Mouse (Mus musculus) ES-CJ7 (cell line): ENCODE data around the gene Slx1b.
"Not testable (repeated sequence)": the region's sequence is repeated elsewhere in the genome, so short reads cannot be mapped to it uniquely, and the experiment has no call there.

Source experiments
- DNase-seq: peaks from one replicate; pipeline ENCODE4 v3.0.0; 2011; ENCODE audit warnings: low read depth, low spot score

Slx1b gene

DNA sequence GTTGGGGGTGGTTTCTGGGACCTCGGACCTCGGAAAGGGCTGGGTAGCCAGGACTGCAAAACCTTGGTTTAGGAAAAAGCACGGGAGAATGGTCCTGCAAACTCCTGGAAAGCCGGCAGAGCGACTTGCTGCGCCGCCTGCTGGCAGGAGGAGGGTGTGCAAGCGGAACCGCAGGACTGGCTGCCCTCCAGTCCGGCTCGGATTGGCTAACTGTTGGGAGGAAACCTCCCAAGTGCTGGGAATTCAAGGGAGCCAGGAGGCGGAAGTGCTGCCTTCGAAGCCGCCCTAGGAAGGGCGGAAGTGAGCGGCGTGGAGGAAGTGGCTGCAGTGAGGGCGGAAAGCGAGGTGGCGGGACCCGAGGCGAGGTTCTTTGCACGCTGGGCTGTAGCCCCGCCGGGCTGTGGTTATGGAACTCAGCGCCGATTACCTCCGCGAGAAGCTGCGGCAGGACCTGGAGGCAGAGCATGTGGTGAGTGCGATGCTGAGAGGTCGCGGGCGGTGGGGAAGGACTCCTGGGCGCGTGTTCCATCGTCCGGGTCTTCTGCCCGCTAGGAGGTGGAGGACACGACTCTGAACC lies at the start of gene Slx1b:
Gene Slx1b, minus strand, starts transcription at position 154 of the 577 bp plus-strand sequence.
- peak; percentile 97 for DNase-seq

DNA sequence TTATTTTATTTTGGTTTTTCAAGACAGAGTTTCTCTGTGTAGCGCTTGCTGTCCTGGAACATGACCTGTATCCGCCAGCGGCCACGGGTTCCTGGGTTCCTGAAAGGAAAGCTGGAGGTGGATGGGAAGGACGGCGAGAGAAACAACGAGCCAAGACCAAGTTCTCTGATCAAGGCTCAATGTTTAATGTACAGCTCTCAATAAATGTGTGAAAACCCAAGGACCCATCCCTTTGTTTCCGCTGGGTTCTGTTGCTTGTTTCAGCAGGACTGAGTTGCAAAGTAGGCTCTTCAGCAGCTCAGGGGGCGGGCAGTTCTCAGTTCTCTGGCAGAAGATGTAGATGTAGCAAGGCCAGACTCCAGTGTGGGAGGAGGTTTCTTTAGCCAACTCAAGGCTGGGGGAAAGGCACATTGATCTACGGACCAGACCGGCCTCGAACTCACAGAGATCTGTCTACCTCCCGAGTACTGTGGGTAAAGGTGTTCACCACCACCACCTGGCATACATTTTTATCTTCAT lies 46.4 kb upstream of the Slx1b start:
- no peak for DNase-seq

- DNase-seq, result no peak
These were observed 45.9 kb upstream of the Slx1b start for GRCm38 (mm10) chr7:126741452-126741851.

DNA sequence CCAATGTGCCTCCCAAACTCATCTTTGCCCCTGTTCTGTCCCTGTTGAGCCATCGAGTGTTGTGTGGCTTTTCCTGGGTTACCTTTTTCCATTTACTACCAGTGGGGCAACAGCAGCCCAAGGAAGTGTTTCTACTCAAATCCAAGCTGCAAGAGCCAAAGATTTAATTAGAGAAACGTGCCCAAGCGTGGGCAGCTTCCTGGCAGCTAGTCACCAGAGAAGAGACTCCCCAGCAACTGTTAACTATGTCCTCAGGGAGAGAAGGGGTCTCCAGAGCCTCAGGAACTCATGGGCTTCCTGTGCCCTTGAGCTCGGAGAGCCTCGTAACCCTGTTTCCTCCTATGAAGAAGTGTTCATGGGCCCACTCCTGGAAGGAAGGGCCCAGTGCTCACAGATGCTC lies 45.4 kb upstream of the Slx1b start:
- DNase-seq, result no peak

- no peak for DNase-seq
These were observed 44.6 kb upstream of the Slx1b start for GRCm38 (mm10) chr7:126740132-126740735.

DNA sequence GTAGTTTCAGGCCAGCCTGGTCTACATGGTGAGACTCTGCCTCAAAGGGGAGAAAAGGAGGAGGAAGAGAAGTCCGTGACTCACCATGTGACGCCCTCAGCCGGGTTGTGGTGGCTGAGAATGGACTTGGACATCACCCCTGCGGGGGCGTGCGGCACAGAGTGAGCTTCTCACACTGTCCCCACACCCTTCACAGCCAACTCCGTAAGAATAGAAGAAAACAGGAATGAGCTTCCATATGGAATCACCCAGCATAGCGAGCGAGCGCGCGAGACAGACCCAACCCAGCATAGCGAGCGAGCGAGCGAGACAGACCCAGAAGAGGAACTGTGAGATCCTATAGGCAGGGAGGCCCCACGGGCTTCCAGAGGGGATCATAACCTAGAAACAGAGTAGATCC lies 44.0 kb upstream of the Slx1b start:
- no peak for DNase-seq

- no peak for DNase-seq
These were observed 40.5 kb upstream of the Slx1b start for GRCm38 (mm10) chr7:126736122-126736521.

GRCm38 (mm10) chr7:126730256-126730789 lies 34.7 kb upstream of the Slx1b start:
- not testable (repeated sequence) for DNase-seq

DNA sequence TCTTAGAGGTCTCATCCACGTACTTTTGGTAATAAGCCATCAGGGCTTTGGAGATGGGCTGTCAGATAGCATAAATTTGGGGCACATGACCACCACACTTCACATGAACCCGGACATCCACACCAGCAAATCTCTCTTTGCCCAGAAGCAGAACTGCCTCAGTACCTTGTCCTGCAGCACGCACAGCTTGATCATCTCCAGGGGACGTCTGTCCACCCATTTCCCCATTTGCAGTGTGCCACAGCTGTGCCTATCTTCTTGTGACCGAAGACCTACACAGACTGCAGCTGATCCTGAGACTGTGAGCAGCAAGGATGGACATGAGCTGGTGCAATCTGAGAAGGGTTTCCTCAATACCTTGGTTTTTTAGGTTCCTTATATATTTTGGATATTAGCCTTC lies 30.1 kb upstream of the Slx1b start:
- no peak for DNase-seq

DNA sequence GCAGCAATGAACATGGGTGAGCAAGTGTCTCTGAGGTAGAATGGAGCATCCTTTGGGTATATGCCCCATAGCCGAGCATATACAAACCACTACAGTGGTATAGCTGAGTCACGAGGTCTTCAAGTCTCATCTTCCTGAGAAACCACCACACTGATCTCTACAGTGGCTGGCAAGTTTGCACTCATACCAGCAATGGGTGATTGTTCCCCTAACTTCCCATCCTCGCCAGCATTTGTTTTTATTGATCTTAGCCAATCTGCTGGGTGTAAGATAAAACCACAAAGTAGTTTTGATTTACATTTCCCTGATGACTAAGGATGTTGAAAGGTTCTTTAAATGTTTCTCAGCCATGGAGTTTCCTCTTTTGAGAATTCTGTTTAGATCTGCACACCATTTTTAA lies 29.5 kb upstream of the Slx1b start:
- DNase-seq, result no peak

- DNase-seq, result no peak
These were observed 26.1 kb upstream of the Slx1b start for GRCm38 (mm10) chr7:126721635-126722034.

DNA sequence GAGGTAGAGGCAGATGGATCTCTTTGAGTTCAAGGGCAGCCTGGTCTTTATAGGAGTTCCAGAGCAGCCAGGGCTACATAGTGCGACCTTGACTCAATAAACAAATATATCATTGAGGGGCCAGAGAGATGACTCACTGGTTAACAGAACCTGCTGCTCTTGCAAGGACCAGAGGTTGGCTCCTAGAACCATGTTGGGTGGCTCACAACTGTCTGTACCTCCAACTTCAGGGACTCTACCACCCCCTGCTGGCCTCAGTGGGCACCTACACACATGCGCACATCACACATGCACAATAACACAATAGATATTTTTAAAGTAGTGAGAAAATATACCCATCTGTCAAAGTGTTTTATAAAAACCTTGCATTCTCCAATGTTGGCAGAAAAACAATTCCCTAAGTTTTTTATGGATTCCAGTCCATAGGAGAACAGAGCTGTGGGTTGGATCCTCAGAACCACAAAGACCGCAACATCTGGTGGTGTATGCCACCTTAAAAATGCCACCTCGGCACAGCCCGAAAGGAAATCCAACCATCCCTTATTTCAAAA lies 23.3 kb upstream of the Slx1b start:
- DNase-seq, result peak; percentile 69

DNA sequence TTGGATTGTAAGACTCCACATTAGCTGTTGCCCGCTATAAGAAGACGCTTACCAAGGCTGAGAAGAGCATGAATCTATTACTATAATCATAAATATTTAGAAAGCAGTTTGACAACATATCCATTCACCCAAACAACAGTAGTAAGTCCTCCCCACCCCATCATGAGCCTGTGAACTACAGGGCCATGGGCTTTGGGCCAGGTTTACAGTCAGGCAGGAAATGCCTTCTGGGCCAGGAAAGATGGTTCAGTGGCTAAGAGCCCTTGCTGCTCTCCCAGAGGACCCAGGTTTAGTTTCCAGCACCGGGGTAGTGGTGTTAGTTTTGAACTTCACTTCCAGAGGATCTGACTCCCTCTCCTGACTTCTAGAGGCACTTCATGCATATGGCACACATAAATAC lies 22.0 kb upstream of the Slx1b start:
- no peak for DNase-seq

DNA sequence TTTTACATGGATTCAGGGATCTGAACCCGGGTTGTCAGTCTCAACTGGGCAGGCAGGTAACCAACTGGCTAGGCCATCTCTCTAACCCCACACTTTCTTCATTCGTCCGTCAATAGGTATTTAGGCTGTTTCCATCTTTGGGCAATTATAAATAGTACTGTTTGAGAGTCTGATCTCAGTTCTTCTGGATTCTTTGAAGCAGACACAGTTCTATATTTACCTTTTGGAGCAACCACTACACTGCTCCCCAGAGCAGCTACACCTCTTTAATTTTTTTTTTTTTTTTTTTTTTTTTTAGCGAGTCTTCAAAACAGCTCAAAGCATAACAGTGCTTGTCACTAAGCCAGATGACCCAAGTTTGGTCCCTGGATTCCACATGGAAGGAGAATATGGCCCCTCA lies 20.1 kb upstream of the Slx1b start:
- no peak for DNase-seq

- DNase-seq, result no peak
These were observed 16.3 kb upstream of the Slx1b start for GRCm38 (mm10) chr7:126711910-126712309.

DNA sequence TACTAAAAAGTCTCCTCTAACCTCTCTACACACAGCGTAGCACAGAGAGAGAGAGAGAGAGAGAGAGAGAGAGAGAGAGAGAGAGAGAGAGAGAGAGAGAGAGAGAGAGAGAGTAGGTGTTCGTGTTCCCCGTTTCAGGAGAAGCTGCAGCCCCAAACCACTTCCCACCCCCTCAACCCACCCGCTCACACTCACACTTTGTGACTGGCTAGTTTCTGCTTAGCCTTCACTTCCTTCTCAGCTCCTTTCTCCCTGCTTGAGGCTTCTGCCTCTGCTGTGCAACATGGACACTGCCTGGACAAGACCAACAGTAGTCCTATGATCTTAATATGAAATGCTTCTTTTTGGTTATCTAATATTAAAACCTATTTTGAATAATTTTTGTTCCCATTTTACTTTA lies 14.7 kb upstream of the Slx1b start:
- DNase-seq, result no peak

DNA sequence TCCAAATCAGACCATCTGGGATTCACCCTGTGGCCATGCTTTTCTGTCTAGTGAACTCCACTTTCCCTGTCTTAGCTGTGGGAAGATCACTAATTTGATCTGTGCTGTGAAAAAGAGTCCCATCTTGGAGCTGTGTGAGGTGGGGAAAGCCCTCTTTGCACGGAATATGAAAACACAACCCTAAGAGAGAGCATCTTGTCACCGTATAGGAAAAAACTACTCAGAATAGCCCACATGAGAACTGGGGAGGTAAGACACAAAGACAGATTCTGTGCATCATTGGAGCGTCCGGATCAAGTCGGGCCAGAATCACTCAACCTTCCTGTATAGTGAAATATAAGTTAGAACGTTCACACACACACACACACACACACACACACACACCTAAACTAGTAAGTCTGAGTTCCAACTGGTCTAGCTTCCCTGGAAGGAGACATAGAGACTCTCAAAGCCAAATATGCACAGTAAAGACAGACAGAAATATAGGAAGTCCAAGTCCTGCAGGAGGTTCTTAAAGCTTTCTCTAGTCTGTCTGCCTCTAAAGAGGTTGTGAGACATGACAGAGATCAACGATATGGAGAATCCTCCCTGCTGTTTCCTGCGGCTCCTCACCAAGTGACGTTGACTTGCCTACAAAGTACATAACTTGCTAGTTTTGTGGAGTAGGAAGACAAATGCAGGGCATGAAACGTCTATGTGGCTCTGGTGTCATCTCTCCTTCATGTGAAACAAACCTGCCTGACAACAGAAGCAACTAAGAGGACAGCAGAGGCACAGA lies 12.8 kb upstream of the Slx1b start:
- DNase-seq, result no peak

DNA sequence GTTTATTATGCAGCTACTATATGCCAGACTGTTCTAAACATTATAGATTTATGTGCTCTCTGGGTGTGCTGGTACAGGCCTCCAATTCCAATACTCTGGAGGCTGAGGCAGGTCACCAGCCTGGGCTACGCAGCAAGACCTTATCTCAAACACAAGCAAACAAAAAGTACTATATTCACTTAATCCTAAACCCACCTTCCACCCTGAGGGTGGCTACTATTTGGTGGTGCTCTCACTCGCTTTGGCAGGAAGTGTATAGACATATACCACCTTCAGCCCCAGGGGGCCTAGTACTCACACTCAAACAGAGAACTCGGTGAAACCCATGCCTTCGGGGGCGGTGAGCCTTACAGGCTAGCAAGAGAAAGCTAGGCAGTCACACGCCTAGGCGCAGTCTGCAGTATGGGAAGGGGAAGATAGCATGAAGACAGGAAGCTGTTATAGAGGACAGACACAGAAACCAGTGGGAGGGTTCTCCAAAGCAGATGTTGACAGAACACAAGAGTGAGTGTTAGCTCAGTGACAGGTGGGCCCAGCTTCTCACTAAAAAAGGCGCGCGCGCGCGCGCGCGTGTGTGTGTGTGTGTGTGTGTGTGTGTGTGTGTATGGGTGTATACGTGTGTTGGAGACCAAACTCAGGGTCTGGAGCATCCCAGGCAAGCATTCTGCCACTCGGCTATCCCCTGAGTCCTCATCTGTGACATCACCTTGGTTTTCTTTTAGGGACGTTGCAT lies 12.0 kb upstream of the Slx1b start, which contains the start of gene Coro1a:
Gene Coro1a, minus strand, starts transcription at position 346 of the 733 bp plus-strand sequence.
- DNase-seq, result no peak

- peak; percentile 53 for DNase-seq
These were observed 8.8 kb upstream of the Slx1b start for GRCm38 (mm10) chr7:126704121-126704980.

- DNase-seq, result no peak
These were observed 8.1 kb upstream of the Slx1b start for GRCm38 (mm10) chr7:126703757-126704077.
